Mouse (Mus musculus) erythroblast, adult 5-6 weeks (primary cell): Measurements from ENCODE around the gene Sfmbt2. TPM values are rescaled to one million over a fixed set of nuclear protein-coding genes. Genes with fewer than 3 reads are reported as not detected.

Experiments used
- ATAC-seq: replicated peaks from 2 replicates; pipeline ENCODE4 v1.8.0; 2016; ENCODE audit warnings: moderate number of reproducible peaks, mild to moderate bottlenecking, moderate TSS enrichment, inconsistent platforms; ENCODE audit not compliant: poor library complexity, low FRiP score, severe bottlenecking
- total RNA-seq, 2 experiments: library from RNA; stranded (forward) in 1 of 2; stranded (reverse) in 1 of 2; fragments of 150-400 nt in 1 of 2; fragments of 200-764, 138-1000 nt in 1 of 2; gene quantifications; 2 replicates each; pipeline versions ENCODE4 v1.2.3 to v1.2.4; 2015 to 2017; ENCODE audit warnings: low replicate concordance in 2 of 2

The Sfmbt2 gene
- total RNA-seq, 2 experiments from 2014 or later = 0.17 to 0.77 TPM

- ATAC-seq = no peak
Measured at GRCm38 (mm10) chr2:10521719-10522415, 151.6 kb downstream of the Sfmbt2 start.

- no peak for ATAC-seq
Measured at GRCm38 (mm10) chr2:10525622-10526021, 155.3 kb downstream of the Sfmbt2 start.

- no peak for ATAC-seq
Measured at GRCm38 (mm10) chr2:10541762-10542161, 171.5 kb downstream of the Sfmbt2 start.

GRCm38 (mm10) chr2:10542388-10542787, 172.1 kb downstream of the Sfmbt2 start:
- no peak for ATAC-seq

GRCm38 (mm10) chr2:10558816-10559215, 188.5 kb downstream of the Sfmbt2 start:
- ATAC-seq = no peak

- ATAC-seq = no peak
Measured at GRCm38 (mm10) chr2:10565491-10565890, 195.2 kb downstream of the Sfmbt2 start.

GRCm38 (mm10) chr2:10569392-10569791, 199.1 kb downstream of the Sfmbt2 start:
- ATAC-seq = no peak

GRCm38 (mm10) chr2:10572311-10572710, 202.0 kb downstream of the Sfmbt2 start:
- no peak for ATAC-seq

- no peak for ATAC-seq
Measured at GRCm38 (mm10) chr2:10575962-10576740, 205.8 kb downstream of the Sfmbt2 start.

- ATAC-seq = no peak
Measured at GRCm38 (mm10) chr2:10582673-10583072, 212.4 kb downstream of the Sfmbt2 start.

- no peak for ATAC-seq
Measured at GRCm38 (mm10) chr2:10583103-10583502, 212.8 kb downstream of the Sfmbt2 start.

GRCm38 (mm10) chr2:10591310-10591709, 221.0 kb downstream of the Sfmbt2 start:
- ATAC-seq = no peak

- no peak for ATAC-seq
Measured at GRCm38 (mm10) chr2:10615500-10615899, 245.2 kb downstream of the Sfmbt2 start.

Other genes starting within 250 kb of the Sfmbt2 start
- gene Itih2, start 239.1 kb upstream of the Sfmbt2 start, total RNA-seq (2015; ENCODE audit: low replicate concordance) = not detected in 2 replicates
- not detected in 2 replicates for gene Itih2, start 239.1 kb upstream of the Sfmbt2 start, total RNA-seq (2017; ENCODE audit: low replicate concordance)
- gene Itih5, start 216.9 kb upstream of the Sfmbt2 start, total RNA-seq (2015; ENCODE audit: low replicate concordance) = 2.9 and 5.0 TPM in 2 replicates
- 1.9 and 2.2 TPM in 2 replicates for gene Itih5, start 216.9 kb upstream of the Sfmbt2 start, total RNA-seq (2017; ENCODE audit: low replicate concordance)